Mouse (Mus musculus): ENCODE data around the gene Slit3. TPM values are rescaled to one million over a fixed set of nuclear protein-coding genes. Genes with fewer than 3 reads are reported as not detected.

Slit3 gene
- polyA plus RNA-seq, 1 experiment from 2014 or later: 14.3 TPM

GRCm38 (mm10) chr11:35246623-35247022, 125.6 kb downstream of the Slit3 start:
- no peaks in the 10 kb centered on the region; the same call in 1 of the 2 replicates for H3K4me1 ChIP-seq (replicated peaks; ENCODE audit: control insufficient read depth, insufficient read depth, low read length)
- ATAC-seq (ENCODE audit: low FRiP score): no peak
- no peak overlapping the region for H3K4me3 ChIP-seq (replicated peaks; ENCODE audit: low read length)
- no peak overlapping the region for H3K9ac ChIP-seq
- no peaks in the 10 kb centered on the region for H3K9me3 ChIP-seq (ENCODE audit: control insufficient read depth, low read length)
- no peak overlapping the region for H3K27ac ChIP-seq
- no peaks in the 10 kb centered on the region for H3K27me3 ChIP-seq (ENCODE audit: control insufficient read depth, insufficient read depth, low read length)
- H3K36me3 ChIP-seq (replicated peaks; ENCODE audit: control insufficient read depth, insufficient read depth): no peaks in the 10 kb centered on the region
- no peak overlapping the region for H3K4me2 ChIP-seq (replicated peaks)
- WGBS: 51% methylated on average over 3 of the region's 3 CpGs
- no peak for DNase-seq (ENCODE audit: low spot score)

- Histone ChIP-seq H3K4me2 (replicated peaks) (no peak overlapping the region), H3K27ac (no peak overlapping the region), H3K27me3 (ENCODE audit: control insufficient read depth, insufficient read depth, low read length) (no peaks in the 10 kb centered on the region), H3K36me3 (replicated peaks; ENCODE audit: control insufficient read depth, insufficient read depth) (no peaks in the 10 kb centered on the region), H3K9ac (no peak overlapping the region), H3K4me3 (replicated peaks; ENCODE audit: low read length) (no peak overlapping the region), H3K4me1 (replicated peaks; ENCODE audit: control insufficient read depth, insufficient read depth, low read length) (no peaks in the 10 kb centered on the region; the same call in 1 of the 2 replicates), H3K9me3 (ENCODE audit: control insufficient read depth, low read length) (no peaks in the 10 kb centered on the region)
- DNase-seq (ENCODE audit: low spot score) (no peak), ATAC-seq (ENCODE audit: low FRiP score) (no peak)
- WGBS: 80% methylated on average over 5 of the region's 5 CpGs
These were observed 127.1 kb downstream of the Slit3 start for GRCm38 (mm10) chr11:35248088-35248487.

DNA sequence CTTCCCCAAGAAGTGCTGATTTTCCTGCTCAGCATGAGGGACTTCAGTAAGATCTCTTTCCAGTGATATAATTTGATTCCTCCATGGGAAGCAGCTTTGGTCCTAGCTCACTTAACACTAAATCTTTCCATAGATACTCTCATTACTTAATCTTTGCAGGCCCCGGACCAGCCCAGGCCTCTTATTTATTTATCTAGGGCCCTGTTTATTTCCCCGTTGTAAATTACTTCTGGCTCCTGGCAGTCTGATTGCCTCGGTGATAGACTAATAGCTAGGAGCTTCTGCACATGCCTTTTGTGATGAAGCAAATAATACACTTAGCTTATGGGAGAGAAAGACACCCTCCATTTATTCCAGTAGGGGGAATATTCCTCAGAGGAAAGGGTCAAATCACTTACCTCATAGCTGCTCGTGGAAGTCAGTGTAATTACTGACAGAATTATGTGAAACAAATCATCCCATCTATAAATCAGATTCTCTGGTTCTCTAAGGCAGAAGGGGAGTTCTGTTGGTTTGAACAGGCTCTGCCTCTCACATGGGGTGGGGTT, 129.9 kb downstream of the Slit3 start:
- WGBS: 43% methylated on average over 4 of the region's 4 CpGs
- DNase-seq (ENCODE audit: low spot score) (no peak), ATAC-seq (ENCODE audit: low FRiP score) (no peak)
- Histone ChIP-seq H3K4me2 (replicated peaks) (no peak overlapping the region), H3K4me3 (replicated peaks; ENCODE audit: low read length) (no peak overlapping the region), H3K4me1 (replicated peaks; ENCODE audit: control insufficient read depth, insufficient read depth, low read length) (no peaks in the 10 kb centered on the region; the same call in 1 of the 2 replicates), H3K36me3 (replicated peaks; ENCODE audit: control insufficient read depth, insufficient read depth) (no peaks in the 10 kb centered on the region), H3K9ac (no peak overlapping the region), H3K27me3 (ENCODE audit: control insufficient read depth, insufficient read depth, low read length) (no peaks in the 10 kb centered on the region), H3K27ac (no peak overlapping the region), H3K9me3 (ENCODE audit: control insufficient read depth, low read length) (no peaks in the 10 kb centered on the region)

DNA sequence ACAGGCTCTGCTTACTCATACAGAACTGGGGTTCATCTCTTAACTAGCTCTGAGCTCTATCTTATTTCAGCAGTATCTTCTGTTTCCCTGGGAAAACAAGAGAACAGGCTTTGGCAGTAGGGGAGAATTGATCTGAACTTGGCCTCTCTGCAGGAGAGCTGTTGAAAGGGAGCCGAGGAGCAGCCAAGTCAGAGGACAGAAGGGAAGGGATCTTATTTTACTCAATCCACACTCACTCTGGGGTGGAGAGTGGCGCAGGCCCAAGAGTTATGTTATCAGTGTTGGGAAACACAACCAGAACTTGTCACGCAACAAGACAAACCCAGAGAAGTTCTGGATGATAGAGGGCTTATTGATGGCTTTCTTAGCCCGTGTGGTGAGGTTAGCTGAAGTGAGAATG, 130.9 kb downstream of the Slit3 start:
- Histone ChIP-seq H3K4me2 (replicated peaks) (no peak overlapping the region), H3K9ac (no peak overlapping the region), H3K27me3 (ENCODE audit: control insufficient read depth, insufficient read depth, low read length) (no peaks in the 10 kb centered on the region), H3K4me3 (replicated peaks; ENCODE audit: low read length) (no peak overlapping the region), H3K4me1 (replicated peaks; ENCODE audit: control insufficient read depth, insufficient read depth, low read length) (no peaks in the 10 kb centered on the region; the same call in 1 of the 2 replicates), H3K36me3 (replicated peaks; ENCODE audit: control insufficient read depth, insufficient read depth) (no peaks in the 10 kb centered on the region), H3K9me3 (ENCODE audit: control insufficient read depth, low read length) (no peaks in the 10 kb centered on the region), H3K27ac (no peak overlapping the region)
- no peak for DNase-seq (ENCODE audit: low spot score)
- WGBS: 83% methylated on average over 4 of the region's 4 CpGs
- ATAC-seq (ENCODE audit: low FRiP score): no peak

DNA sequence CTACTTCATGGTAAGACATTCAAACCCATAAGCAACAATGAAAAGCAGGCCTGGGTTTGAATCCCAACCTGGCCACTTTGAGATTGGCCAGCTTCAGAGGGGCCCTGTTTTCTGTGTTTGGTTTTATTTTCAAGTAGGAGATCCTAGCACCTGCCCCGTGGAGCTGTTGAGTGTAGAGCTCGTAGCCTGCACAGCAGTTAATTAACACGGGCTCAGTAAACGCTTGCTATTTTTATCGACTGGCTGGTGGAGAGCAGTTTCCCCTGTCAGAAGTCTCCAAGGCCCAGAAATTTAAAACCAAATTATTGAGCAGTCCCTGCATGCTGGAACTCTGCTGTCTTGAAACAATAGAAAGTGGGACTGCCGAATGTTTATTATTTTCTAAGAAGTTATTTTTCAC, 136.3 kb downstream of the Slit3 start:
- Histone ChIP-seq H3K9ac (no peak overlapping the region), H3K9me3 (ENCODE audit: control insufficient read depth, low read length) (no peaks in the 10 kb centered on the region), H3K27ac (no peak overlapping the region), H3K4me2 (replicated peaks) (no peak overlapping the region), H3K4me1 (replicated peaks; ENCODE audit: control insufficient read depth, insufficient read depth, low read length) (no peaks in the 10 kb centered on the region), H3K36me3 (replicated peaks; ENCODE audit: control insufficient read depth, insufficient read depth) (no peaks in the 10 kb centered on the region), H3K27me3 (ENCODE audit: control insufficient read depth, insufficient read depth, low read length) (no peaks in the 10 kb centered on the region), H3K4me3 (replicated peaks; ENCODE audit: low read length) (no peak overlapping the region)
- ATAC-seq (ENCODE audit: low FRiP score) (no peak), DNase-seq (ENCODE audit: low spot score) (no peak)
- WGBS: 65% methylated on average over 6 of the region's 6 CpGs

DNA sequence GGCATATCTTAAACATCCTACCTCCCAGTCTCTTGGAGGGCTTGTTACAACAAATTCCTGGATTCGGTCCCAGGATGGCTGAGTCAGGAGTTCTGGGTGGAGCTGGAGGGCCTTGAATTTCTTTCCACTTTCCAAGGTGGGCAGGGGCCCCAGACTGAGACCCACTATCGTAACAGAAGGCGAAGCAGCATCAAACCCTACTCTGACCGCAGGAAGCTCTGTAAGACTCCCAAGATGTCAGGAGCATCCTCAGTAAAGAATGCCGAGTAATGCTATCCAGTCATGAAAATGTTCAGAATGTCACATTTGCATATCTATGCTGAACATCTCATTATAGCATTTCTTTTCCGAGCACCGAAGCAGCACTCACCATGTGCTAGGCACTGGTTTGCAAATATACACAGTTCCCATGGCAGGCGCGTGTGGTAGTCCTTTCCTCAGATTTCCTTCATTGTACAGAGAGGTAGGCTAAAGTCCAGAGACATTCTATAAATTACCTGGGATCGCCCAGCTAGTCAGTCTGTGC, 140.6 kb downstream of the Slit3 start:
- Histone ChIP-seq H3K9ac (no peak overlapping the region), H3K4me1 (replicated peaks; ENCODE audit: control insufficient read depth, insufficient read depth, low read length) (no peaks in the 10 kb centered on the region), H3K9me3 (ENCODE audit: control insufficient read depth, low read length) (peaks cover 7% of the 10 kb centered on the region; the same call in 1 of the 2 replicates), H3K36me3 (replicated peaks; ENCODE audit: control insufficient read depth, insufficient read depth) (no peaks in the 10 kb centered on the region), H3K27ac (no peak overlapping the region), H3K27me3 (ENCODE audit: control insufficient read depth, insufficient read depth, low read length) (no peaks in the 10 kb centered on the region), H3K4me2 (replicated peaks) (no peak overlapping the region), H3K4me3 (replicated peaks; ENCODE audit: low read length) (no peak overlapping the region)
- DNase-seq (ENCODE audit: low spot score): no peak
- whole genome bisulfite sequencing: 77% methylated on average over 10 of the region's 10 CpGs
- no peak for ATAC-seq (ENCODE audit: low FRiP score)

DNA sequence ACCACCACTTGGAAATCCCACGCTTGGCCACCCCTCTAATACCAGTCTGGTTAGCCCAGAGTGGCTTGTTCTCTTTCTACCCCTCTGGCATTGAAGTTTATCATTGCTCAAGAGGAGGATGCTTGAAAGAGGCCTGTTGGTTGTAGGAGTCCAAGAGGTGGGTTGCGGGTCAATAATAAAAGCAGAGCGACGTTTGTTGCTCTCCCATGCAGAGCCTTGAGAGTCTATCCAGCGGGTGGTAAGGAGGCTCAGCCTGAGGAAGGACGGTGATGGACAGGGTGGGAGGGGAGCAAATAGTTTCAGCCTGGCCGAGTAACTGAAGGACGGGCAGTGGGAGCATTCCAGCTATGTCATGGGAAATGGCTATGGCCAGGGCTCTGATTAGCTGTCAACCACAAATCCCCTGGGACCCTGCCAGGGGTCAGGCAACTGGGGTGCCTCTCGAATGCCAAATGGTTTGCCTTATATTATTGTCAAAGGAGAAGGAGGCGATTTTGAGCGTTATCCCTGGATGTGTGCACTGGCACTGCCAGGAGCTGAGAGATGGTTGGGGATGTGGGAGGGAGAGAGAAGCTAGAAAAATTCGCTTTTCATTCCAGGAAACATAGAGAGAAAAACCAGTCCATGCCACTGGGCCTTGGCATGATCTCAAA, 141.4 kb downstream of the Slit3 start:
- Histone ChIP-seq H3K9ac (no peak overlapping the region), H3K27ac (no peak overlapping the region), H3K4me2 (replicated peaks) (no peak overlapping the region), H3K9me3 (ENCODE audit: control insufficient read depth, low read length) (peaks cover 7% of the 10 kb centered on the region; the same call in 1 of the 2 replicates), H3K27me3 (ENCODE audit: control insufficient read depth, insufficient read depth, low read length) (no peaks in the 10 kb centered on the region), H3K36me3 (replicated peaks; ENCODE audit: control insufficient read depth, insufficient read depth) (no peaks in the 10 kb centered on the region), H3K4me1 (replicated peaks; ENCODE audit: control insufficient read depth, insufficient read depth, low read length) (no peaks in the 10 kb centered on the region), H3K4me3 (replicated peaks; ENCODE audit: low read length) (no peak overlapping the region)
- DNase-seq (ENCODE audit: low spot score): no peak
- WGBS: 45% methylated on average over 12 of the region's 12 CpGs
- no peak for ATAC-seq (ENCODE audit: low FRiP score)

- ATAC-seq (ENCODE audit: low FRiP score) (no peak), DNase-seq (ENCODE audit: low spot score) (no peak)
- H3K4me2 ChIP-seq (replicated peaks): no peak overlapping the region
- H3K9me3 ChIP-seq (ENCODE audit: control insufficient read depth, low read length): peaks cover 7% of the 10 kb centered on the region; the same call in 1 of the 2 replicates
- no peak overlapping the region for H3K4me3 ChIP-seq (replicated peaks; ENCODE audit: low read length)
- no peak overlapping the region for H3K9ac ChIP-seq
- no peaks in the 10 kb centered on the region for H3K36me3 ChIP-seq (replicated peaks; ENCODE audit: control insufficient read depth, insufficient read depth)
- H3K27ac ChIP-seq: no peak overlapping the region
- H3K4me1 ChIP-seq (replicated peaks; ENCODE audit: control insufficient read depth, insufficient read depth, low read length): no peaks in the 10 kb centered on the region
- no peaks in the 10 kb centered on the region for H3K27me3 ChIP-seq (ENCODE audit: control insufficient read depth, insufficient read depth, low read length)
- WGBS: 94% methylated on average over 3 of the region's 3 CpGs
These were observed 143.7 kb downstream of the Slit3 start for GRCm38 (mm10) chr11:35264749-35265148.

- Histone ChIP-seq H3K9me3 (ENCODE audit: control insufficient read depth, low read length) (no peaks in the 10 kb centered on the region), H3K27ac (no peak overlapping the region), H3K4me3 (replicated peaks; ENCODE audit: low read length) (no peak overlapping the region), H3K4me2 (replicated peaks) (no peak overlapping the region), H3K36me3 (replicated peaks; ENCODE audit: control insufficient read depth, insufficient read depth) (no peaks in the 10 kb centered on the region), H3K27me3 (ENCODE audit: control insufficient read depth, insufficient read depth, low read length) (no peaks in the 10 kb centered on the region), H3K4me1 (replicated peaks; ENCODE audit: control insufficient read depth, insufficient read depth, low read length) (0 out of 2 replicates have a peak, but pooled peaks cover 7% of the 10 kb centered on the region), H3K9ac (no peak overlapping the region)
- 85% methylated on average over 9 of the region's 9 CpGs for WGBS
- no peak for DNase-seq (ENCODE audit: low spot score)
- no peak for ATAC-seq (ENCODE audit: low FRiP score)
These were observed 149.4 kb downstream of the Slit3 start for GRCm38 (mm10) chr11:35270396-35270795.

Measured in hindbrain, embryonic 14.5 days (tissue).